Mouse (Mus musculus) liver (tissue): ENCODE results near the gene Olfr453.

ENCODE experiments used
- DNase-seq: peaks from one replicate; pipeline ENCODE4 v3.0.0-alpha.2; 2020; ENCODE audit warnings: mixed read lengths

The Olfr453 gene

DNA sequence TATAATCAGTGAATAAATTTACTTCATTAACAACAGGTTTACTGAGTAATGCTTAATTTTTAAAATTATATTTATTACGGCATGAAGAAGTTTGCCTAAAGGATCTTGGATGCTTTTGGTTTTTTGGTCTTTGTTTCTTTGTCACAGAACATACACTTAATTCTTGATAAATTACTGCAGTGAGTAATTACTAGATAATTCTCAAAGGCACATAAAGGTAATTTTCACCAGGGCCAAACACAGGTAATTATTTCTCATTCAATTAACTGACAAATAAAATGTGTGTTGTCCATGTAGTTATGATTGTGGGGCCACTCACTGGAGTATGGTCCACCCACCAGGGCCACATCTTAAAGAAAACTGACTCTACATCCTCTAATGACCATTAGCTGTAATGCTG is at the start of gene Olfr453:
Olfr453 (plus strand) TSS at position 301 of the 400 bp plus-strand sequence.
- no peak for DNase-seq

DNA sequence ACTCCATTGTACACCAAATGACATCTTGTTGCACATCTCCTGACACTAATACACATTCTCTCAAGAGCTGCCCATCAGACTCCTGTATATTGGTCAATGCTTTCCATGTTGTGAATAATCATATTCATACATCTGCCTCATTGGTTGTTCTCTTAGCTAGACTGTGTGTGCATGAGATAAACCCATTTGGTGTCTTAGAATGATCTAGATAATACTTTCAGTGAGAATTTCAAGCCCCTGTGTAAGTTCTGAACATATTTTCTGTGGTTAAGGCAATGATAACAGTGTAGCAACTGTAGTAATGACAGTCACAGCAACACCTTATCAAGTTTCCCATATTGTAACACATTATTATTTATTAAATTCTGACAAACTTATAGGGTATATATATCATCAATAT is 49.4 kb upstream of the Olfr453 start:
- DNase-seq = no peak

DNA sequence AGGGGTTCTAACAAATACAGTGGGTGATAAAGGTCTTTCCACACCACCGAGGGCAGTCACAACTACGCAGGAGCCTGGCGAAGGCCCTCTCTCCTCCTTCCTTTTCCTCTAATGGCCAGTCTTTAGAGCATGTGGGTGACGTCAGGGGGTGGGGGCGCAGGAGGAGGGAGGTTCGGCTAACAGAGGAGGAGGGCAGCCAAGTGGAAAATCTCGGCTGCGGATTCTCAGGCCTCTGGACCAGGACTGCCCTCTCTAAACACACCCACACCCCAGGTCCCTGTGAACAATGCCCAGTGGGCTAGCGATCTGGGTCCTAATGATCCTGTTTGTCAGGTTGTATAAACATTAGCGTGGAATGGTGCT is 47.0 kb upstream of the Olfr453 start:
- peak; percentile 70 for DNase-seq

DNA sequence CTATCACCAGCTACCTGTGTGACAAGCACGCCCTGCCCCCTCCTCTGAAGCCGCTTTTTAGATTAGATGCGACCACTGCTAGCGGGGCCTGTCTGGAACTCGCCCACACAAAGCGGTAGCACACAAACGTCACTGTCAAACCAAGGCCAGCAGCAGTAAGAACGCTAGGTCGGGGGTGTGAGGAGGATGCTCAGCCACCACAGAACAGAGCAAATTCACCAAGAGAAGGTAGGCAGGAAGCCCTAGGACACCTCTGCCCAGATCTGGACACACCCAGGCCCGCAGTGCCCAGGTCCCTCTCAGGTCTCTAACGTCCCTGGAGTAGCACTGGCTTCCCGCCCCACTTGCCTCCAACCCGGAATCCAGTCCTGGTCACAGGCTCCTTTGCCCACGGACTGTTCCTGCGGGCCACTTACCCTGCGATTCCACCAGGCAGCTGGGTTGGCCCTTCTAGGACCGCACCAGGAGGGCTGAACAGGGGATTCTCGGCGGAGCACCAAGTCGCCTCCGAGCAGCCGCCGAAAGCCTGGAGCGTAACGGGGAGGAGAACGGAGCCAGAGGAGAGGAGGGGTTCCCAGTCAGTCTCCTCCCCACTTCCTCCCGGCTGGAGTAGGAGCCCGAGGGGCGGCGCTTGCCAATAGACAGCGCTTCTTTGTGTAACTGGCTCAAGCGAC is 46.5 kb upstream of the Olfr453 start:
- peak; percentile 78 for DNase-seq

DNA sequence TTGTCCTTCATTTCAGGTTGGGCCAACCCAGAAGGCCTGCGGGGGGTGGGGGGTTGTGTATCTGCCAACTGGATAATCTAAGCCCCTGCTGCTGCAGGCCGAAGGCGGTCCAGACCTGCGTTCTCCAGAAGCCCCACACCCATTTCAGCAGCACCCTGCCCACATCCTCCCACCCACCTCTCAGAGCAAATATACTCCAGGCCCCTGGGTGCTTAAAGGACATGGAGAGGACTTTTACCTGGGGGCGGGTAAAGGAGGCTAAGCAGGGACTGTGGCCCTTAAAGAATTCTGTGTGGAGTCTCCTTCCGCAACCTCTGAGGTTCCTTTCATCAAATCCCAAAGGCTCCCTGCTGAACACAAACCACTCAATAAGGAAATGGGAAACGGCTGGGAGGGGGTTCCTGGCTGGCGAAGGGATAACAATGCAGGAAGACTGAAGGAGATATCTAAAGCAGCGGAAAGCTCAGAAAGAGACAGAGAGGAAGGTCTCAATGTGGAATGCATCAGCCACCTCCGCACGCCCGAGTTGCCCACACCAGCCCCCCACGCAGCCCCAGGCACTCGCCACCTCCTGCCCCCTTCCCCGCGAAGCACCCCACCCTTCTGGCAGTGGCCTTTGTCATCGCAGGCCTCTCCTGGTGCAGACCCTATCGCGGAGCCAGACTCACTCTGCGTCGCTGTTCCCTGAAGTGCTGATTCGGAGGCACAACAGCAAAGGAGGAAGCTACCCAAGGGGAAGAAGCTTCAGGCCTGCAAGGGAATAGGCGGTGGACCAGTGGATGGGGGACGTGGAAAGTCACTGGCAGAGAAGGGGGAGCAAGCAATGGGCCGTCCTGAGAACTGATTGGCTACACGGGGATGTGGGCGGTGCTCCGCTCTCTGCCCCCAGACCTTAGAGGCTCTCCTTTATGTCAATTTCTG is 29.6 kb upstream of the Olfr453 start, which contains the start of gene Tcaf1:
Tcaf1 (minus strand) TSS at position 798 of the 921 bp plus-strand sequence.
- peak; percentile 59 for DNase-seq

DNA sequence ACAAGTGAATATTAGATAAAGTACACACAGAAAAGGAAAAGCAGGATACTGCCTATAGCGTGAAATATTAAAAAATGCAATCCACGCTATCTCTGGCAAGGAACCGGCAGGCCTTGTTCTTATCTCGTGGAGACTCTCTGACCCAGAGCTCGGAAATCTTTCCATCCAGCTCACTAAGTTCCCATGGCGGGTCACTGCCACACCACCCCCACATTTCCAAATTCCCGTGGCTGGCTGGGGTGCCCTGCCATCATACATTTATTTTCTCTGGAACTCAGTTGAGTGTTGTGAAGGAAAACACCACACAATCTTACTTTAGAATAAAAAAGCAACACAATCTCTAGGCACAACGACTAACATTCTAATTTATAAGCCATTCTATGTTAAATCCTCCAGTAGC is 24.5 kb upstream of the Olfr453 start:
- DNase-seq = no peak

DNA sequence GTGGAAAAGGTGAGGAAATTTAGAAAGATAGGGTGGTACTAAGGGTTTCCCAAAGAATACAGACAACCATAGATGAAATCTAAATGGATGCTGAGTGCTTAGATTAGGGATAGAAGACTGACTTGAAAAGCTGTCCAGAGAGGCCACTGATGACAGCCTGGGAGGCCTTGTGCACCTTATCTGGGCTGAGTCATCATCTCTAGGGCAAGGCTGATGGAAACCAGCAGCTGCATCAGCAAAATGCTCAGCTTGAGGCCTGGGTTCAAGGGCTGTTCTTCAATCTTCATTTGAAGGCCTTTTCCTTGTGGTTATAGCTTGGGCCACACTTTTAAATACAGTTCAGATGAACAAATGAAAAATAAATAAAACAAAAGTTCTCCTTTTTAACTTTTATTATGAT is 21.2 kb upstream of the Olfr453 start:
- DNase-seq = peak; percentile 2

DNA sequence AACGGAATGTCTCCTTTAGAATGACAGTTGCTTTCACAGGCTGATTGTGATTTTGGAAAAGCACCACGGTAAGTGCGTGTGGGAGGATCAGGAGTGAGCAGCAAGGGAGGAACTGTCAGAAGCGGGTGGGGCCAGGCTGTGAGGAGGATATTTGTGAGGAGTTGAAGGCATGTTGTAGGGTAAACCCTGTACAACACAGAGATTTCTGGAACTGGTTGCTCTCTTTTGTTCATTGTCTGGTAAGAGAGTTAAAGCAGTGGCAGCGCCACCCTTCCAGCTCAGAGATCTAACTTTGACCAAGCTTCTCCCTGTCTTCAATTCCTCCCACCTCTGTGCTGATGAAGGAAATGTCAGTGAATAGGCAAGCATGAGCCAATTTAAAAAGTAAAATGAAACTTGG is 3.1 kb downstream of the Olfr453 start:
- no peak for DNase-seq

DNA sequence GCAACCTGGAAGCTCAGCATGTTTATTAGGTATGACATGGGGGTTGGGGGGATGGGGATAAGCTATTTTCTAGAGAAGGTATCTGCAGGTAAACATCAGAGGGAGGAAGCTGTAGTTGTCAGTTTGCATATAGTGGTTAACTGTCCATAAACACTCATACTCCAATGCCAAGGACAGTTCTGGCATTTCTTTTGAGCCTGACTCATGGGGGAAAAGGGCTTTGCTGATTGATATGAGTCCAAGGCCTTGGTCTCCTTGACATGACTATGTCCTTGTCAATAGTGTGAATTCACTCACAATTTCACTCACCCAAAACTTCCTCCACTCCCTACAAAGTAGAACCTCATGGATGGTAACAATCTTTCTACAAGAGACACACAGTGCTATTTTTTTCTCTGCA is 8.7 kb downstream of the Olfr453 start:
- DNase-seq = no peak

DNA sequence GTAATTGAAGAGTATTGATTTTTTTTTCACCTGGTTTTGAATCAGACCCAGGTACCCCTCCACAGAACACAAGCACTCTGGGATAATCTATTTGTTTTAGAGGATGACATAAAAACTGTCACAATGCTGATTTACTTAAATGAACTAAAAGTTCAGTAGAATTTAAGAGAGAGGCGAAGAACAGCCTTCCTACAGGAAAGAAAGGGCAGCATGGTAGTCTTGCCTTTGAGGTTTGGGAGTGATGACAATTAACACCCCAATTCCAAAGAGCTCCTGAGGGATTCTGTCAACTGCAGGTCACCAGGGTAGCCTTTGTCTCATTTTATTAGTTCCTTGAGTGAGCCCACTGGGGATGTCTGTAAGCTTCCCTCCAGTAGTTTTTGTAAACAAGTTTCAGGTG is 16.9 kb downstream of the Olfr453 start, which contains the start of gene Olfr38:
Olfr38 (plus strand) TSS at position 301 of the 400 bp plus-strand sequence.
- no peak for DNase-seq

DNA sequence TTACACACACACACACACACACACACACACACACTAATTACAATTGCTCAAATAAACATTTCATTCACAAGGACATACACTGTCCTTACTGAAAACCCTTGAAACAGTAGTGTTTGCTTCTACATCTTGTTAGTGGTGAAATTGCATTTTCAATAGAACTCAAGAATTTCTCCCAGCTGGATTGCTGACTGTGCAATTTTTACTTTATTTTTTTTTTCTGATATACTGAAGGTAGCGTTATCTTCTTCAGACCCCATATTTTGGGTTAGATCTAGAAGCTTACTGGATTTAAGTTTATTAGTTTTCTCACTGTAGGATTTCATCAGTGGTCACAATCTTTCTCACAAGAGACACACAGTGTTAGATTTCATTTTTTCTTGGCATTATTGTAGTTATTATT is 37.9 kb downstream of the Olfr453 start:
- DNase-seq = no peak

DNA sequence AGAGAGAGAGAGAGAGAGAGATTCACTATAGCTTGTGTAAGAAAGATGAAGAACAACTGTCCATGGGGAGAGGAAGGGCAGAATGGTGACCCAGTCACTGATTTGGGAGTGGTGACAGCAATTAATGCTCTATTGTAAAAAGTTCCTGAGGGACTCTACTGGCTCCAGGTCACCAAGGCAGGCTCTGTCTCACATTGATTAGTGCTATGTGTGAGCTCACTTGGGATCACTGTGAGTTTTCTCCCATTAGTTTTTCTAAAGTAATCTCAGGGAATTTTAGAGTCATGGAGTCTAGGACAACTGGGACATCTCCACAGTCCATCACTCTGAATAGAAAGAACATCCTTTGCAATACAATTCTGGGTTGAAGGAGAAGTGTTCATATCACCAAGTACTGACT is 45.6 kb downstream of the Olfr453 start, which contains the start of gene Olfr452:
Olfr452 (plus strand) TSS at position 301 of the 400 bp plus-strand sequence.
- DNase-seq = no peak

DNA sequence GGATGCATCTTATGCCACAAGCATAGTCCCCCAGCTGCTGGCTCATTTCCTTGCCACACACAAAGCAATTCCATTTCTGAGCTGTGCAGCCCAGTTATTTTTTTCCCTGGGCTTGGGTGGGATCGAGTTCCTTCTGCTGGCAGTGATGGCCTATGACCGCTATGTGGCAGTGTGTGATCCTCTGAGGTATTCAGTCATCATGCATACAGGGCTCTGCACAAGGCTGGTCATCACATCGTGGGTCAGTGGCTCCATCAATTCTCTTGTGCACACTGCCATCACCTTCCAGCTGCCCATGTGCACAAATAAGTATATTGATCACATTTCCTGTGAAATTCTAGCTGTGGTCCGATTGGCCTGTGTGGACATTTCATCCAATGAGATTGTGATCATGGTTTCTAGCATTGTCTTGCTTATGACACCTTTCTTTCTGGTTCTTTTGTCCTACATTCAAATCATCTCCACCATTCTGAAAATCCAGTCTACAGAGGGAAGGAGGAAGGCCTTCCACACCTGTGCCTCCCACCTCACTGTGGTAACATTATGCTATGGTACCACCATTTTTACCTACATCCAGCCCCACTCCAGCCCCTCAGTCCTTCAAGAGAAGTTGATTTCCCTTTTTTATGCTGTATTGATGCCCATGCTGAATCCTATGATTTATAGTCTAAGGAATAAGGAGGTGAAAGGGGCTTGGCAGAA is 51.2 kb downstream of the Olfr453 start:
- DNase-seq = no peak

DNA sequence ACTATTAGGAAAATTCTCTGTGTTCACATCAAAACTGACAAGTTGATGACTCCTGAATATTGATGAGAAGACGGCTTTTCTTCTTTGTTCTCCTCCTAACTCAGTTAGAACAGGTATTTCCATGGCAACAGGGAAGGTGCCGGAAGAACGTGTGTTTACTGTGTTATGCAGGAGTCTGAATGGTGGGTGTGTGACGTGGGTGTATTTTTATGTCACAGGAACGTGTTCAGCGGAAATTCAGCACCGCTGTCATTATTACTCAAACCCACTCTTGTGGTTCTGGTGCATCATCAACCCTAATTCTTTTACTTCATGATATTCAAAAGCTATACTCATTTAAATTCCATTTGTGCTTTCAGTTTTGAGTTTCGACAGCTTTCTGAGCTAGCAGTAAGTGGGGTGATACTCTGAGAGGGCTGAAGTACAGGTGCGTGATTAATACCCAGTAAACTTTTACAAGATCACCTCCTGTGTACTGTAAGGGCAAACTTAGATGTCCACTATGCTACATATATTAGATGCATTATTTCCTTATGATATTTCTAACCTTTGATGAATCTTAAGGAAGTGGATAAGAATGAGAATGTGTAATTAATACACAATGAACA is 51.9 kb downstream of the Olfr453 start:
- DNase-seq = no peak

DNA sequence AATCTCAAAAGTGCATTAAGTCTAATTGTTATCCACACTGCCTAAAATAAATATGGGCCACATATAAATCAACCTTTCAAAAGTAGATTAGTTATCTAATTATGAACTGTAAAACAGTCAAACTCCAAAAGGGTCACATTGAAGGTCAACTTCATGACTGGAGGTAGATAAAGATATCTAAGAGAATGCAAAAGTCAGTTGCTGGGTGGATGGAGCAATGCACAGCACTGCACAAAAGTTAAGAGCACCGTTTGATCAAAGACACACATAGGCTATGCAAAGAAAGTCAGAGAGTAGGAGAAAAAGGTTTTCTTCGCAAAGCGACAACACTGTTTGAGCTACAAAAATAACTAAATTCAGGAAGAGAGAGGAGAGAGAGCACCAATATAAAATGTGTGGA is 55.8 kb downstream of the Olfr453 start:
- DNase-seq = no peak
